Mouse (Mus musculus) thymus, adult 2 months (tissue): ENCODE measurements around the gene Kirrel.

Source experiments
- CTCF ChIP-seq: fragments of 200-500 bp; IDR thresholded peaks from 2 replicates; pipeline ENCODE4 v1.5.1; 2012; ENCODE audit warnings: mild to moderate bottlenecking, control low read depth, low read length, moderate library complexity, borderline replicate concordance; ENCODE audit not compliant: control insufficient read depth, poor library complexity, insufficient read depth; ENCODE audit errors: extremely low read depth
- POLR2A ChIP-seq: fragments of 200-500 bp; IDR thresholded peaks from 2 replicates; pipeline ENCODE4 v1.6.1; 2012; ENCODE audit warnings: mild to moderate bottlenecking, low read length, control low read depth, moderate library complexity; ENCODE audit not compliant: control insufficient read depth, poor library complexity, insufficient read depth; ENCODE audit errors: extremely low read depth

DNA sequence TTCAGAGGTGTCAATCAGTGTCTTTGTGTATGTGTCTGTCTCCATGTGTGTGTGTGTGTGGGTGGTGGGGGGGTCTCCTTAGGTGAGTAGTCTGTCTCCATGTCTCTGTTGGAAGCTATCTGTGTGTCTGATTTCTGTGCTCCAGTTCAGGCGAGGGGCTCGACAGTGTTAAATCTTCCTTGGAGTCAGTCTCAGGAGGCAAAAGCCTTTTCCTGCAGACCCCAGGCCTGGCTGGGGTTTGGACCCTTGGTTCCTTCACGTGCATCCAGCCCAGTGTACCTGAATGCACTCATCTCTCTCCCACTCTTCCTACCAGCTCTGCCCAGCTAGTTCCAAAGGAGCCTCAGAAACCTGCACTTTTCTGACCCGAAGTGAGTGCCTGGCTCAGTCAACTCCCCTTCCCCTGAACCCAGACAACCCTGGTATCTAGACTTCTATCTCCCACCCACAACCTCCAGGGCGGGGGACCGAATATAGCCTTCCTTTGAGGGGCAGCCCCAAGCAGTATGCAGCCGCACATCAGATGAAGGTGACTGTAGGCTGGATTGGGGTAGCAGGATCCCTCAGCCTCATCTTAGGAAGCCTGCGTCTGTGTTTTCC is 961 bp downstream of the Kirrel start:
- TF ChIP-seq CTCF: no peak
- TF ChIP-seq POLR2A: no peak
